Mouse (Mus musculus) granulocyte monocyte progenitor cell, adult 5-6 weeks (primary cell): Measurements from ENCODE around the gene Rbm47. TPM values are rescaled to one million over a fixed set of nuclear protein-coding genes. Genes with fewer than 3 reads are reported as not detected.

Experiments used
- ATAC-seq: replicated peaks from 2 replicates; pipeline ENCODE4 v1.8.0; 2016; ENCODE audit warnings: mild to moderate bottlenecking, moderate TSS enrichment, inconsistent platforms; ENCODE audit not compliant: poor library complexity, severe bottlenecking
- total RNA-seq, 2 experiments: library from RNA; stranded (forward) in 1 of 2; stranded (reverse) in 1 of 2; fragments of 200-712, 200-1000 nt in 1 of 2; fragments of >200 nt in 1 of 2; fragmentation: Nextera tagmentation in 1 of 2; gene quantifications; 2 replicates each; pipeline ENCODE4 v1.2.3; 2014 to 2017

The Rbm47 gene
- total RNA-seq, 2 experiments from 2014 or later: 3.2 to 8.9 TPM

DNA sequence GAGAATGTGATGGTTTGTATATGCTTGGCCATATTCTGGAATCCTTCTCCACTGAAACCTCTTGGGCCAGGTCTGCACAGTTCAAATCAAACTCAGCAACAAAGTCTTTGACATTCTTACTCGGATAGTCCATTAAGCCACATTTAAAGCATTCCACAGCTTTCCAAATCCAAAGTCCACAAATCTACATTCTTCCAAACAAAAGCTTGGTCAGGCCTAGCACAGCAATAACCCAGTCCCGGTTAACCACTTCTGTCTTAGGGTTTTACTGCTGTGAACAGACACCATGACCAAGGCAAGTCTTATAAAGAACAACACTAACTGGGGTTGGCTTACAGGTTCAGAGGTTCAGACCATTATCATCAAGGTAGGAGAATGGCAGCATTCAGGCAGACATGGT is 133.1 kb downstream of the Rbm47 start:
- ATAC-seq: no peak

DNA sequence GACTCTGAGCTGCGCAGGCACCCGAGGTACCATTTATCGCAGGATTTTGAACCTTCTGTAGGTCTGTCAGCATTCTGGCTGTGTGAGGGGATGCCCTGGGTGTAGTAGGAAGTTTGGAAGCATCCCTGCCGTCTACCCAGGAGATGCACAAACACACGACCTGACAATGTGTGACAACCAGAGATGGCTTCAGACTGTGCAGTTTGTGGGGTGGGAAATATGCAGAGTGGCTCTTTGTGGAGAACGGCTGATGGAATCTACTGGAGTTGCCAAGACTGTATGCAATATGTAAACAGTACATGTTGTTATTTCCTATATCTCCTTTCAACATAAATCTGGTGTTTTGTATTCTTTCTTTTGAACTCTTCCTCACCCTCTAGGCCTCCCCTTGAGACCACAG is 135.9 kb downstream of the Rbm47 start:
- ATAC-seq: no peak

DNA sequence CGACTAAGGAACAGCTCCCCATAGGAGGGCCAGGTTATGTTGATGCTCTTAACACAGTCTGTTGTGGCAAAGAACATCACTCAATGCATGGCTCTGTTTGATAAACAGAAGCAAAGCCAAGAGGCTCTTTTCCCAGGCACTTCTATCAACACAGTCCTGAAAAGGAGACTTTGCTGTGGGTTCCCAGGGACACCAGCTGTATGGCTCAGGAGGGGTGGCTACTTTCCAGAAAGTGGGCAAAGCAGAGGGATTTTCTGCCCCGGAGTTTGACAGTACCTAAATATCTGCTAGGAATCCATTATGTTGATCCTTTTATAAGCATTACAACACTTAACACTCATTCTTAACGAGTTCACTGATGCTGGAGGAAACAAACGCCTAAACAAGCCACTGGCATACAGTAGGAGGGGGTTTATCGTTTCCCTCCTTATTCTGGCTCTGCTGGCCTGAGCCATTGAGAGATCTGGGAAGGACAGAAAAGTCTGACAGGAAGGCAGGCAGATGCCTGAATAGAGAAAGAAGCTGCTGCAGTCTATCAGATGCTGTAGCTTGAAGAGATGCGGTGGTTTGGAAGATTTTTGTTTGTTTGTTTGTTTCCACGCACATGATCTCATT is 136.4 kb downstream of the Rbm47 start:
- ATAC-seq: no peak

DNA sequence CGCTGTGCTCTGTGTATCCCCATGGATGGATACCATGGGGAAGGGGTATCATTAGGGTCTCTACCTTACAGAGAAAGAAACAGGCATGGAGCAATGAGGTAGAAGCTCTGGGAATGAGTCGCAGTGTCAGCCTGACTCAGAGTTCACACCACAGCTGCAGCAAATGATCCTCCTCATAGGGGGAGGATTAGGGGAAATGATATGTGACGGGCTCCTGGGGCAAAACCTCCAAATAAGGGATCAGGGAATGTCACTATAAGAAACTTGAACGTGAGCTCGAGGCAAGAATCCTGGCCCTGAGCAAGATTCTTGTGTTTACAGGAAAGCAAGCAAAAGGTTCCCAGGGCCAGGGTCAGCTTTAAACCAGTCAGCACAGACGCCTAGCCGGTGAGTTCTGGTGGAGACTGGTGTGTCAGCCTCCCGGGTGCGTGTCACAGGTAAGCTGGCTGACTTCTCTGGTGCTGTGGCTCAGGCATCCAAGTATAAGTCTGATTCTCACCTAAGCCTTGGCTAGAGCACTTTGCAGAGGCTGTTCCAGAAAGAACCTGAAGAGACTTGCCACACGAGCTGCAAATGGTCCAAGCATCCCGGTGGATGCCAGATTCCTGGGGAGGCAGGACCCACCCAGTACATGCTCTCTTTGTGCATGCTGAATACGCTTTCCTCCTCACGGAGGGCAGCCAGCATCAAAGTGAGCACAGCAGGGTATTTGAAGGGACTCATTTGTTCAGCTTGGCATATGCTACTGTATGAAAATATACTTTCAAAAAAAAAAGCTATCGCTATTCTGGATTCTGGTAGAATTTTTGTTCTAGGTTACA is 138.3 kb downstream of the Rbm47 start:
- no peak for ATAC-seq

DNA sequence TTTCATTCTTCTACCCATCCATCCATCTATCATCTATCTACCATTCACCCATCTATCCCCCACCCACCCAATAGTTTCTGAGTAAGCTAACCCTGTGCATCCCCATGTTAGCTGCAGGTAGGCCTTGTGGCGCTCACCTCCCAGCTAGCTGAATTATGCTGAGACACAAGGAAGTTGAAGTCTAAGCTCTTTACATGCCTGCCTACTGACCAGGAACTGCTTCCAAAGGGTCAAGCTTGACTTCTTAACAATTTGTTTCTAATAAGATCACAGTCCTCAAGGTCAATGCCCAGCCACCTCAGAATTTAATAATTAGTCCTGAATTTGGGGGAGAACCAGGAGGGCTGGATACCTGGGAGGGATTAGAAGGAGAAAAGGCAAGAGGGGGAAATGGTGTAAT is 140.1 kb downstream of the Rbm47 start:
- ATAC-seq: no peak

DNA sequence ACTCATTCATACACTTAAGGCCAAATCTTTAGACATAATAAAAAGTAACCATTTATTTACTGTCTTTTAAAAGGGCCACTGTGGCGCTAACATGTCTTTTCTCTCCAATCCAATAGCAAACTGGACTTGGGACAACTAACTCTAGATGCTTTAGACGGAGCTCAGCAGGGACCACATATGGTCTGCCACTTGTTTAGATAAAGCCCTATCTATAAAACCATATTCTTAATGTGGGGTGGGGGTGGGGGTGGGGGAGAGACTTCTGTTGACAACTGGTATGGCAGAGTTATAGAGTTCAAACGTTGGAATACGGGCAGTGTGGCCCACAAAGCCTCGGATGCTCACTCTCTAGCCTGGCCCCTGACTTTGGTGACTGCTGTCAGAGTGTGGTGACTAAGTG is 141.2 kb downstream of the Rbm47 start:
- no peak for ATAC-seq

DNA sequence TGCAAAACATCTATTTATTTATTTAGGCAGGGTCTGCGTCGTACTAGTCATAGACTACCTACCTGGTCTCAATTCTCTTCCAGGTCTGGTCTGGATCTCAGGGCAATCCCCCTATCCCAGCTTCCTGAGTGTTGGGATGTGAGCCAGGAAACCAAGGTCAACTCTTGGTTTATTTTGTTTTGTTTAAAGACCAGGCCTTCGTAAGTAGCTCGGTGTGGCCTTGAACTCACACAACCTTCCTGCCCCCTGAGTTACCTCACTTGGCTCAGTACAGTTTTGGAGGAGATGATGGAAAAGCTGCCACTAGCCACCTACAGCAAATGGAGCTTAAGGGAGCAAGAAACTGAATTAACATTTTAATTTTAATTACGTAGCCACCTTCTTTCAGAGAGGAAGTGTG is 144.7 kb downstream of the Rbm47 start:
- no peak for ATAC-seq

DNA sequence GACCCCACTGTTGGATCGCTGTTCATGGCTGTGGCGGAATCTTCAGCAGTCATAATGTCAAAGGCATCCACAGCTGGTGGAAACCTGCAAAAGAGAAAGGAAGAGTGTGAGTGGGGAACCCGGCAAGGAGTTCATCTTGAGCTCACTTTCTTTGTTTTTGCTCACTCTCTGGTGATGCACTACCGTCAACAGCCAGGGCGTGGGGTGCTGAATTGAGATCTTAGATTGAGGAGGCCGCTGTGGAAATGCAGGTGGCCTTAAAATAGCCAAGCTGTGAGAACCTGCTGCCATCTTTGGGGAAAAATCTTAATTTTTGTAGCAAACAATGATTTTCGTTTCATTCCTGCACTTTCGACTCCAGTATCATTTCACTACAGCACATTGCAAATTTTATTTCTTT is 145.7 kb downstream of the Rbm47 start:
- ATAC-seq: no peak

DNA sequence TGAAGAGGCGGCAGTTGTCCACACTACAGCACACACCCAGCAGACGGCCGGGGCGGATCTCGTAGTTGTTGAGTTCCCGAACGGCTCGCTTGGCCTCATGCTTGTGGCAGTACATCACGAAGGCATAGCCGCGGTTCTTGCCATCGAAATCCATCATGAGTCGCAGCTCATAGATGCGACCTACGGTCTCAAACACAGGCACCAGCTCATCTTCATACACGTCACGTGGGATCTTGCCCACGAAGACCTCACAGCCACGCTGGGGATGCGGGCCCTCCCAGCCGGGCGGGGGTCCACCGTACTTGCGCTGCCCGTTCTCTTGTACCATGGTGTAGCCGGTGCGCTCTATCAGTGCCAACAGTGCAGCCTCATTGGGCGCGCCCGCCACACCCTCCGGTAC is 146.1 kb downstream of the Rbm47 start:
- no peak for ATAC-seq

DNA sequence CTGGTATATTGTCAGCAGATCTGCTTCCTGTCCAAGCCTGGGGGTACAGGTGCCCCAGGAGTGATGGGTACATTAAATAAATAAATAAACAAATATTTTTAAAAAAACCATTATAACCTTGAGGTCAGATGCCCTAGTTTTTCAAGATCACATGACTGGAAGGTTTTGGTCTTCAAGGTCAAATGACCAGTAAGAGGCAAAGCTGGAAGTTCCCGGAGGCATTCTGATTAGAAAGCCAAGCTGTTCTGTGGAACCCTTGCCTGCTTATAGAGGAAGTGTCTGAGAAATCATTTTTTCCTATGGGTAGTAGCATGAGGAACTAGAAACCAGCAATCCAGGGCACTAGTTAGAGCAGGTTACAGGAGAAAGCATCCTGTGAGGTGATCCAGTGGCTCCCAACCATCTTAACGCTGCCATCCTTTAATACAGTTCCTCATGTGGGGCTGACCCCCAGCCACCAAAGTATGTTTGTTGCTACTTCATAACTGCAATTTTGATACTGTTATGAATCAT is 157.4 kb downstream of the Rbm47 start:
- peak; percentile 68 for ATAC-seq

DNA sequence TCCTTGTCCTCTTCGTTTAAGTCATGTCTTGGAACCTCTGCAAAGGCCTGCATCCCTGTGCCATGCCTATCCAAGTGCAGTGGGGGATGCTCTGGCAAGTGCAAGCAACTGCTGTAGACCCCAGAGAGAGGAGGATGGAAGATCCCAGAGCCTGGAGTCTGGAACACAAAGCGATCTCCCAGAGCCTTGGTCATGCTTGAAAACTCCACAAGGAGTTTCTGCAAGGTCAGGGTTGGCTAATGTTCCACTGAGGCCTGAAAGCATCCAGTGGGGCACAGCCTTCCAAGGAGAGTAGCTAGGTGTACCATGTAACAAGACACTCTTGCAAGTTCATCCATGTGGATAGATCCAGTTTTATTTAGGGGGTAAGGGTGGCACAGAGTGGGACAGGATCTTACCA is 158.5 kb downstream of the Rbm47 start:
- ATAC-seq: no peak

DNA sequence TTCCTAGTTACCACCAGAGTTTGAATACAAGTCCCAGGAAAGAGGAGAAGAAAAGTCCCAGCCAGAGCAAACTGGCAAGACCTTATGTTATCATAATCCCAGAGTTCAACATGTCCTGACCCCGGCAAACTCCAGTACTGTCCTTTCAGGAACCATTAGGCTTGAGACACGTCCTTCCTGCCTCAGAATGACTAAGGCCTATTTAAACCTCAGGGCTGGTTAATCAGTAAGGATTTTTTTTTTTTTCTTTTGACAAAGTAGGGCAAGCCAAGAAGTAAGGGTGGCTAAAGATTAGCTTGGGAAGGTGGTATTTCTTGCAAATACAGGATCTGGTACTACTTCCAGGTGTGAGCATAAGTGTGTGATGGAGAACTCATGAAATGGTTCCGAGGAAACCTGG is 158.9 kb downstream of the Rbm47 start:
- ATAC-seq: 0 out of 2 replicates have a peak, but pooled peaks have one; percentile 19

DNA sequence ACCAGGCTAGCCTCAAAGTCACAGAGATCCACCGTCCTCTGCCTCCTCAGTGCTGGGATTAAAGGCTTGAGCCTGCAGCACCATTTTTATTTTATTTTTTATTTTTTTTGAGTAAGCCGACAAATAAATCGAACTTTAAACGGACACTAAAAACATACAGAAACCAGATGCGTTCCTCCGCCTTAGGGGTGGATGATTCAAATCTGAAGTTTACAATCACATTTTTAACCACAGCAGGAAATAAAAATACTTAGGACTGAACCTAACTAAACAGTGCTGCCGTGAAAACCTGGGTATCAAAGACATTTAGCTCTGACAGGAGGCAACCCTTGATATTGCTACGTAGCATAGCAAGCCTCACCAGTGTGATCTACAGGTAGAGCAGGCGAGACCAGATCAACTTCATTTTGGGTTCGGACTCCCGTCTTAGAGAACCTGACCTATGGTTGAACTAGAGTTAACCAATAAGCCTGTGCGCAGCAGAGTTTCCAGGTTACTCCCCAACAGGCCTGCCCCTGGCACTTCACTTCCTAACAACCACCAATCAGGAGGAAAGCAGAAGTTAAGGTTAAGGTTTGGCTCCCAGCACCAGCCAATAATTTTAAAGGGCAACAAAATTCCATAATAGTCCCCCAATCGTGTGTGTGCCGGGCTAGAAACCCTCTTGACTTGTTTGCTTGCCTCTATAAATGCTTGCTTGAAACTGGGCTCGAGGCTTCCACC is 164.5 kb downstream of the Rbm47 start:
- no peak for ATAC-seq

DNA sequence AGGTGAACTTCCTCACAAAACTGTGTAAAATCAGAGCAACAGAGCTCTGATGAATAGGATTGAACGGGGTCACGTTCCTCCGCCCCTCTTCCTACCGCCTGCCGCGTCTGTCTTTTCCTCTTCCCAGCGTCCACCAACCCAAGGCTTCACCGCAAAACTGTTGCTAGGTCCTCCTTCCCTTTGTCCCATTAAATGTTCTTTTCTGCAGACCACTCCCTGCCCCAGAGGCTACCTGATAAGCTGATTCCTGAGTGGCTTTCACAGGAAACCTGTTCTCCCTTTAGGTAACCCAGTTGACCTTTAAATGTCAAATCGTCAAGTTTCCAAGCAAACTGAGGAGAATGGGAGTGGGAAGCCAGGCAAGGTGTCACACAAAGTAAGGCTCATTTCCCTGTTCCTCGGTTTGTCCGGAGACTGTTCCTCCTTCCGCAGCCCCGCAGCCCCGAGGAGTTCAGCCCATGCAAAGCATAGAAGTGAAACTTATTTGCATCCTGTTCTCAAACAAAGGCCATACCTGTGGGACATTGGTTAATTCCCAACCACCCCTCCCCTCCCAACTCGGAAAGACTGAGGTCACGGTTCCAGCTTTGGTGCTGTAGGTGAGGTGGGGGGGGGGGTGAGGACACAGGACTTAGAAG is 167.8 kb downstream of the Rbm47 start:
- peak; percentile 59 for ATAC-seq

DNA sequence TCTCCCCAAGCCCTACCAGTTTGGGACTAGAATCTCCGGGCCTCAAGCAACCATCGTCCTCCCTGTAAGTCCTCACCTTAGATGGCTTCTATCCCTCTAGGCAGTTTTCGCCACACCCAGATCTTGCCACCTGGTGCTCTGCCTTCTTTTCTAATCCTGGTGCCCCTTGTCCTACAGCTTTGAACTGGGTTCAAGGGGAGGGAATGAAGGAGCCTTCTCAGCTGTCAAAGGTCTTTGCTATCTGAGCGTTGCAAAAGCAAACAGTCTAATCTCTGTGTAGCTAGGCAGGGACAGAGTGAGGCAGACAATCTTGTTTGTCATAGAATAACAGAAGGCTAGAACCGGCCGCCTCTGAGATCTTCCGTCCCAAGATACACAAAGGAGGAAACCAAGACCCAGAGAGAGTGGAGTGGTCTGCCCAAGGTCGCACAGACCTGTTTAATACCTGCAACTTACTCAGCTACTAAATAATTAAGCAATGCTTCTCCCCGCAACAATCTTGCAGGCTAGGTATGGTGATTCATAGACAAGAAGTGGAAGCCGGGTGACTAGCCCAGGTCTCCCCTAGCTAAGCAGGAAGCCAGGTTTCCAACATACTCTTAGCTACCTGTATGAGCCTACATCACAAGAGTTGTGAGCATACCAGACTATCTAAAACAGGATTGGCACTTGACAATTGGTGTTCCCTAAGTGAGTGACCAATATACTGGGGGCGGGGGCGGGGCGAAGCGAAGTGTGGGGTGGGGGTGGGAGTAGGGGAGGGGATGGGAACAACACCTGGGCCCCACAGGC is 168.6 kb downstream of the Rbm47 start, which contains the start of gene 9130230L23Rik:
Gene 9130230L23Rik, minus strand, starts transcription at position 152 of the 792 bp plus-strand sequence.
- no peak for ATAC-seq

DNA sequence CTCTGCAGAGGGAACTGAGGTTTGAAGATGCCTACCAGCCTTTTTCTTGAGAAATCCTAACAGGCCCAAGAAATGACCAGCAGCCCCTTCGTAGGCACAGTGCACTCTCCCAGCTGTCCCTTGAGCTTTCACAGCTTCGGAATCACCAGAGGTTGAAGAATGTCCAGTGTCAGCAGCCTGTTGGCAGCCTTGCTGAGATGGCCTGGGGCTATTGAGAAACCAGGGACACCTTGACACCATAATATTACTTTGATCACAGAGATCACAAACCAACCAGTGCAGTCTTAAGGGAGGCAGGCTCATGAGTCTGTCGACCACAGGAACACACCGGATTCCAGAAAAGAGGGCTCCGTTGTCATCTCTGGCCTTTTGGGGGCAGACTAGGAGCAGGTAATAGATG is 171.7 kb downstream of the Rbm47 start:
- no peak for ATAC-seq

DNA sequence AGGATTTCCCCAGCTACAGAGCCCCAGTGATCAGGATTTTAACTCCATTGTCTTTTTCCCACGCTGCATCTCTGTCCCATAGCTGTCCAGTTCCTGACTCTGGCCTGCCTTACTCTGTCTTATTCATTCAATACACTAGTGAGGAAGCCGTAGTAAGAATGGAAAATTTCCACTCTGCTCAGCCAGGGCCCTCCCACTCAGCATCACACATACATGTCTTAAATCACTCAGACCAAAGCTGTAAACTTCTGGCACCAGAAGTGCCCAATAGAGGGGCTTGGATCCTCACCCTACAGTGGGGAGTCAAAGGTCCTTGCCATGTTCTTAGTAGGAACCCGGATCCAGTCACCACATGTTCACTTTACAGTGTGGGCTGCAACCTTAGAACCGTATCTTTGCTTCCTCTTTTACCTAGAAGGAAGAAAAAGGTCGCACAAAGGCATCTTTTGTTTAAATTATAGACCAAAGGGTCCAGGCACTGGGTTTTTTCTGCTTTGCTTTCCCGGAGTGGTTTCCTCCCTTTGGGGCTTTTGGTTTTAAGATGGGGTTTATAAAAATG is 172.3 kb downstream of the Rbm47 start:
- ATAC-seq: peak; percentile 47

DNA sequence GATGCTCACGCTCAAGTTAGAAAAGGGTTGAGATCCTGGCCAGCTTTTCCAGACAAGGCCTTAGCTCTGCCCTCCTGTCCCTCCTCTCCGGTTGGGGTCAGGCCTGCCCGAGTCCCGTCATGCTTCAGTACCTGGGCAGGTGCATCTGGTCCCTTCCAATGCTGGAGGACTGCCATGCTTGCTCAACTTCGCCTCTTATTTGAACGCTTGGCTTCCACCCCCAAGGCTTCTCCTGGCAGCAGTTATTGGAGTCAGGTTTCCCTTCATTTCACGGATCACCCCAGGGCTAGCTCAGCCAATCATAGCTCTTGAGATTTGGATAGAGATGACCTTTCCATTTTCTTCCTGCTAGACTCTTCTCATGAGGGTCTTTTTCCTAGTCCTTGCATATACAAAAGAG is 172.8 kb downstream of the Rbm47 start:
- ATAC-seq: no peak

DNA sequence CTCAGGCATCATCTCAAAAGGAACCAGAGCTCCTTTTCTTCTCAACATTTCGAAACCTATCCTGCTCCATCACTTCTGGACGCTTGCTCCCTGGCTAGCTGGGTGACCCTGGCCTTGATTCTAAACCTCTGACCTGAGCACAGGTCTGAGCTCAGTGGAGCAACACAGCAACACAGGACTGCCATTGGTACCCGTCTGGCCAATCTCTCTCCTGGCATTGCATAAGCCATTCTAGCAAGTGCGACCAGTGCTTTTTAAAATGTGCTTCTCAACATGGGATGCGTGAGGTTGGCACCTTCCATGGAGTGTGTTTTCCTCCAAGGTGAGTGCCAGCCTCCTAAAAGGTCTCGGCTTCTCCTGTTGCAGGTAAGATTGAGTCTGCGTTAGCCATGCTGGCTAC is 173.8 kb downstream of the Rbm47 start:
- no peak for ATAC-seq

DNA sequence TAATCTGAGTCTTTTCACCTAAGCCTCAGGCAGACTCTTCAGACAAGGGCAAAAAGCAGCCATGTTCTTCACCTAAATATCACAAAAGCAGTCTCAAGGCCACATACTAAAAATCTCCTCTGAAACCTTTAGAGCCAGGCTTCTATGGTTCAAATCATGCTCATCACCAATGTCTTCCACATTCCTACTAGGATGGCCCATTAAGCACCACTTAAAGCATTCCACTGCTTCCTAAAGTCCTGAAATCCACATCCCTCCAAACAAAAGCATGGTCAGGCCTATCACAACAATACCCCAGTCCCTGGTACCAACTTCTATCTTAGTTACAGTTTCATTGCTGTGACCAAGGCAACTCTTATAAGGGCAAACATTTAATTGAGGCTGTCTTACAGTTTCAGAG is 175.1 kb downstream of the Rbm47 start:
- no peak for ATAC-seq
